Mouse (Mus musculus): Measurements from ENCODE around the gene Hes3. TPM values are rescaled to one million over a fixed set of nuclear protein-coding genes. Genes with fewer than 3 reads are reported as not detected.

Gene Hes3
- polyA plus RNA-seq (2015; fragmentation: Nextera tagmentation; extraction: Ambion mirVana) = not detected in 2 replicates

DNA sequence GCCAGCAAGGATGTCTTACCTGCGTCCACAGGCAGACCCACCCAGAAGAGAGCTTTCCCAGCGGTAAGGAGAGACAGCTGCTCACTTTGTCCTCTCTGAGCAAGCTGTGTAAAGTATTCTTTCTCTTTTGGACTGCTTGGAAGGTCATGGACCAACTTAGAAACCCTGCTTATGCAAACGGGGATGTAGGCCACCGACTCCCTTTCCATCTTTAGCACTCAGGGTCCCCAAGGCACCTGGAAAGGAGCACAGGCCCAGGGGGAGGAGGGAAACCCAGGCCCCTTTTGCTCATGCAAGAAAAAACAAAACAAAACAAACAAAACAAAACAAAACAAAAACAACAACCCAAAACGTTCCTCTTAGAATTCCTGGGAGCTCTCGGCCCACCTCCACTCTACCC lies at the start of gene Hes3:
Gene Hes3 (minus strand): TSS at position 101 of the 400 bp plus-strand sequence.

DNA sequence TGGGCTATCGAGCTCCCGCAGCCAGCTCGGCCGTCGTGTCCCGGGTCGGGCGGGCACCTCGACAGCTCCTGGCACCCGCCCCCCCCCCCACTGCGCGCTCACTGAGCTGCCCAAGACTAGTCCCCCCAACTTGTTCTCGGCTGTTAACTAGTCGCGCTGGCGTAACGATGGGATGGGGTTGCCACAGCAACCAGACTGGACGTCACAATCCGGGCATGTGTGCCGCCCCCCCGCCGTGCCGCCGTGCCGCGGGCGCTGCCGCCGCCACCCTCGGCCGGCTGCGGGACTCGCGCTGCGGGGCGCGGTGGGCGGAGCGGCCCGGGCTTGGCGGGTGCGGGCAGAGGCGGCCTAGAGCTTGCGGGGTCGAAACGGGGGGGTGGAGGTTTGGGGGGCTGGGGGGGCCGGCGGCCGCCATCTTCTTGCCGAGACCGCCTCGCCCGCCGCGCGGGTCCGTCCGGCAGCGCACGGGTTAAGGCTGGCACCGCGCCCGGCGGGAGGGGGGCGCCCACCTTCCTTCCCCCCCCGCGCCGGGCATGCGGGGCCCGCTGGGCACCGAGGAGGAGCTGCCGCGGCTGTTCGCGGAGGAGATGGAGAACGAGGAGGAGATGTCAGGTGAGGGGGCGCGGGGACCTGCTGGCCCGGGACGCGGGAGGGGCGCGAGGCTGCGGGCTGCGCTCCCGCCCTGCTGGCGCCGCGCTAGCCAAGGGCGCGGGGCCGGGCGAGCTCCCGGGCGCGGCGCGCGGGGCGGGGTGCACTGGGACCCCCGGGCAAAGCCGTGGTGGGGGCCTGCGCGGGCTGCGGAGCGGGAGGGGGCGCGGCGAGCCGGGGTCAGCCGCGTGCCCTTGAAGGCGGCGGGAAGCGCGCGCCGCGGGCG lies 47.2 kb upstream of the Hes3 start, which contains the start of gene Chd5:
Gene Chd5 (plus strand): TSS at position 233 of the 874 bp plus-strand sequence.

GRCm38 (mm10) chr4:152325574-152326411 lies 34.3 kb upstream of the Hes3 start, which contains the start of gene Rpl22:
Gene Rpl22, plus strand, starts transcription at chr4:152325742.

DNA sequence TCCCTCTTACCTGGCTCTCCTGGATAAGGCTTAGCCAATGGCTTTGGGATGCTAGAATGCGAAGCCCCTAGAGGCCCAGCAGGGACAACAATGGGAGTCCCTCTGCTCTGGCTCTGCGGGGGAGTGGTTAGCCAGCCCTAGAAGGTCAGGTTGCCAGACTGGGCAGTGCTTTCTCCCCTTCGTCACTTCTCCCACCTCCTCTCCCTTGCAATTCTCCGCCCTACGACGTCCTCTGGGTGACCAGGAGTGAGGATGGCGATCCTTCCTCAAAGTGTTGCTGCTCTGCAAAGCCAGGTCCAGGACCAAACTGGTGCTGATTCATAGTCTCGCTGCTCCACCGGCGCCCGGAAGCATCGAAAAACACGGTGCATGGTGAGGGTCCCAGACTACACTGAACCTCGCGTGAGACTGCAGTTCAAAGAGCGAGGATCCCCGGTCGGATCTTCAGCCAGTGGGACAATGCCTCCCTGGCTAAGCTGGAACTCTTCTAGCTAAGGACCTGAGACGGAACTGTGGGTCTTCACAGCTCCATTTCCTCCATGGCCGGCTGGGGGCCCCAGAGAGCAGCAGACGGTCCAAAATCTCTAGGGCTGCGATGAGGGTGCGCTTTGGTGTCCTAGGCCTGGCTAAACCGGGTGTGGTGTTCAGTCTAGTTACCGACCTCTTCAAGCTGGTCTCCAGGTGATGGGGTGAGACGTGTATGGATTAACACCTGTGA lies 27.2 kb upstream of the Hes3 start, which contains the start of gene Rnf207:
Gene Rnf207 (minus strand): TSS at position 477 of the 718 bp plus-strand sequence.

DNA sequence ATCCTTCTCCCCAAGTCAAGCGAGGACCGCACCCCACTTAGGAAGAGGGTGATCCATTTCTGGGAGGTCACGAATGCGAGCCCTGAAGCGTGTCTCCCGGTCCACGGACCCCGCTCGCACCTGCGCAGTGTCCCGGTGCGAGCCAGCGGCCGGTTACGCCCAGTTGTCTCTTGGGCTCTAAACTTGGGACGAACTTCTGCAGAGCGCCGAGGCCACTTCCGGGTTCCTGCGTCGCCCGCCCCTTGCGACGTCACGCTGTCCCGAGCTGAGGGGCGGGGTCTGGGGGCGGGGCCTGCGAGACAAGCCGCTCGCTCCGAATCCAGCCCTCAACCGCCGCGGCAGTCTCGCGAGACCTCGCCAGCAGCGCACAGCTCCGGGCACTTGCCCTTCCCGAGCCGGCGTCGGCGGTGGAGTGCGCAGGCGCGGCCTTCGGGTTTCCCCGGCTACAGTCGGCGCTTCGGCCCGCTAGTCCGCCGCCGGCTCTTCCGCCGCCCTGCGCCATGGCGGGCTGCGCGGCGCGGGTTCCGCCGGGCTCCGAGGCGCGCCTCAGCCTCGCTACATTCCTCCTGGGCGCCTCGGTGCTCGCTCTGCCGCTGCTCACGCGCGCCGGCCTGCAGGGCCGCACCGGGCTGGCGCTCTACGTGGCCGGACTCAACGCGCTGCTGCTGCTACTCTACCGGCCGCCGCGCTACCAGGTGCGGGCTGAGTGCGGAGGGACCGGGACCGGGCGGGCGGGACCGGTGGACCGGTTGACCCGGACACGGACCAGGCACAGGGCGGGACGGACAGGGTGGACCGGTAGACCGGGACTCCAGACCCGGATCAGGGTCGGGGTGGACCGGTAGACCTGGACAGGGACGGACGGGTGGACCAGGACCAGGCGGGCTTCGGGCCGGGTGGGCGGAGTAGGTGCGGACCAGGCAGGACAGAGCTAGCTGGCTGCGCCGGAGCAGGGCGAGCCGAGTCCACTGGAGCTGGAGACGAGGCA lies 5.7 kb upstream of the Hes3 start, which contains the start of gene Icmt:
Gene Icmt (plus strand): TSS at position 354 of the 988 bp plus-strand sequence.

GRCm38 (mm10) chr4:152273621-152274236 lies 17.7 kb downstream of the Hes3 start, which contains the start of gene Gpr153:
Gene Gpr153, plus strand, starts transcription at chr4:152274232.

Other genes with a start within 250 kb of the Hes3 start
- 9.2 and 10.1 TPM in 2 replicates for gene Plekhg5, start 219.2 kb downstream of the Hes3 start, polyA plus RNA-seq (2015; fragmentation: Nextera tagmentation; extraction: Ambion mirVana)
- gene Tnfrsf25, start 175.7 kb downstream of the Hes3 start, polyA plus RNA-seq (2015; fragmentation: Nextera tagmentation; extraction: Ambion mirVana) = 0.28 and 0.49 TPM in 2 replicates
- gene Espn, start 139.3 kb downstream of the Hes3 start, polyA plus RNA-seq (2015; fragmentation: Nextera tagmentation; extraction: Ambion mirVana) = 1.1 TPM in 2 replicates
- not detected in 2 replicates for gene Hes2, start 132.8 kb downstream of the Hes3 start, polyA plus RNA-seq (2015; fragmentation: Nextera tagmentation; extraction: Ambion mirVana)
- gene Acot7, start 113.5 kb downstream of the Hes3 start, polyA plus RNA-seq (2015; fragmentation: Nextera tagmentation; extraction: Ambion mirVana) = 21.3 and 23.8 TPM in 2 replicates
- gene Gpr153, start 17.4 kb downstream of the Hes3 start, polyA plus RNA-seq (2015; fragmentation: Nextera tagmentation; extraction: Ambion mirVana) = 8.8 and 11.8 TPM in 2 replicates
- 8.0 and 10.4 TPM in 2 replicates for gene Icmt, start 5.6 kb upstream of the Hes3 start, polyA plus RNA-seq (2015; fragmentation: Nextera tagmentation; extraction: Ambion mirVana)
- 0.17 TPM in 1 of 2 replicates, not detected in the other for gene Rnf207, start 27.3 kb upstream of the Hes3 start, polyA plus RNA-seq (2015; fragmentation: Nextera tagmentation; extraction: Ambion mirVana)
- gene Rpl22, start 34.1 kb upstream of the Hes3 start, polyA plus RNA-seq (2015; fragmentation: Nextera tagmentation; extraction: Ambion mirVana) = 252 and 255 TPM in 2 replicates
- gene Chd5, start 47.0 kb upstream of the Hes3 start, polyA plus RNA-seq (2015; fragmentation: Nextera tagmentation; extraction: Ambion mirVana) = 0.04 TPM in 1 of 2 replicates, not detected in the other
- gene Nphp4, start 185.0 kb upstream of the Hes3 start, polyA plus RNA-seq (2015; fragmentation: Nextera tagmentation; extraction: Ambion mirVana) = 0.36 and 0.40 TPM in 2 replicates
- gene Kcnab2, start 186.2 kb upstream of the Hes3 start, polyA plus RNA-seq (2015; fragmentation: Nextera tagmentation; extraction: Ambion mirVana) = 3.1 and 3.8 TPM in 2 replicates

All from skeletal muscle tissue, postnatal 0 days (tissue).